Mouse (Mus musculus) MEL (cell line): ENCODE measurements around the gene Rtel1. TPM values are rescaled to one million over a fixed set of nuclear protein-coding genes. Genes with fewer than 3 reads are reported as not detected.

Experiments
- DNase-seq: peaks from one replicate; pipeline ENCODE4 v3.0.0; 2011; ENCODE audit warnings: low read depth, low spot score
- H3K27ac ChIP-seq: 2 replicates; pipeline ENCODE4 v1.5.1; 2012; ENCODE audit warnings: low read depth, mild to moderate bottlenecking, control low read depth, low read length, moderate library complexity; ENCODE audit not compliant: control insufficient read depth
- H3K27me3 ChIP-seq, 2 experiments: fragments of 150-350 bp in 1 of 2; sonication (generic) in 1 of 2; 2 replicates each; pipeline ENCODE4 v1.6.1; 2012; ENCODE audit warnings: low read length in 2 of 2, mild to moderate bottlenecking in 2 of 2, improper control_type of control experiment in 1 of 2, moderate library complexity in 1 of 2; ENCODE audit not compliant: insufficient read depth in 2 of 2, control insufficient read depth in 1 of 2
- H3K36me3 ChIP-seq, 2 experiments: 2 replicates each; pipeline ENCODE4 v1.6.1; 2012 to 2014; ENCODE audit warnings: low read length in 2 of 2, improper control_type of control experiment in 1 of 2, inconsistent platforms in 1 of 2, mild to moderate bottlenecking in 1 of 2; ENCODE audit not compliant: insufficient read depth in 2 of 2, control insufficient read depth in 1 of 2
- H3K4me1 ChIP-seq, 2 experiments: fragments of 150-350 bp in 1 of 2; sonication (generic) in 1 of 2; 2 replicates each; pipeline ENCODE4 v1.6.1; 2012; ENCODE audit warnings: low read length in 2 of 2, improper control_type of control experiment in 1 of 2, mild to moderate bottlenecking in 1 of 2; ENCODE audit not compliant: insufficient read depth in 2 of 2, control insufficient read depth in 1 of 2
- H3K4me3 ChIP-seq, 2 experiments: fragments of 150-350 bp in 1 of 2; sonication (generic) in 1 of 2; 2 replicates each; pipeline ENCODE4 v1.5.1; 2012; ENCODE audit warnings: low read depth in 2 of 2, low read length in 2 of 2, mild to moderate bottlenecking in 2 of 2, moderate library complexity in 2 of 2, control low read depth in 1 of 2, improper control_type of control experiment in 1 of 2; ENCODE audit not compliant: control insufficient read depth in 1 of 2, insufficient read depth in 1 of 2
- H3K79me2 ChIP-seq: 2 replicates; pipeline ENCODE4 v1.6.1; 2012; ENCODE audit warnings: mild to moderate bottlenecking, low read length, moderate library complexity; ENCODE audit not compliant: control insufficient read depth, poor library complexity, insufficient read depth
- H3K9ac ChIP-seq: 2 replicates; pipeline ENCODE4 v1.6.1; 2012; ENCODE audit warnings: low read depth, mild to moderate bottlenecking, control low read depth, low read length, moderate library complexity; ENCODE audit not compliant: control insufficient read depth, poor library complexity, severe bottlenecking
- H3K9me3 ChIP-seq: fragments of 150-350 bp; sonication (generic); replicated peaks from 2 replicates; pipeline ENCODE4 v1.6.1; 2012; ENCODE audit warnings: mild to moderate bottlenecking, low read length, improper control_type of control experiment, moderate library complexity; ENCODE audit not compliant: insufficient read depth
- CHD2 ChIP-seq: IDR thresholded peaks from 2 replicates; pipeline ENCODE4 v1.6.1; 2011; ENCODE audit warnings: low read length, improper control_type of control experiment
- CTCF ChIP-seq, 3 experiments: IDR thresholded peaks in 2 of 3; conservative IDR thresholded peaks in 1 of 3; 2 replicates each; pipeline ENCODE4 v1.5.1; 2011 to 2012; ENCODE audit warnings: low read length in 3 of 3, low read depth in 2 of 3, mild to moderate bottlenecking in 2 of 3, improper control_type of control experiment in 1 of 3, inconsistent platforms in 1 of 3, mixed read lengths in 1 of 3, moderate library complexity in 1 of 3; ENCODE audit not compliant: control insufficient read depth in 1 of 3, insufficient read depth in 1 of 3, poor library complexity in 1 of 3, severe bottlenecking in 1 of 3
- E2F4 ChIP-seq: IDR thresholded peaks from 2 replicates; pipeline ENCODE4 v1.6.1; 2011; ENCODE audit warnings: low read depth, low read length, improper control_type of control experiment, borderline replicate concordance
- ELF1 ChIP-seq: IDR thresholded peaks from 2 replicates; pipeline ENCODE4 v1.6.1; 2014; ENCODE audit warnings: low read depth, mild to moderate bottlenecking, inconsistent platforms, low read length, improper control_type of control experiment, moderate library complexity
- EP300 ChIP-seq, 2 experiments: IDR thresholded peaks; 2 replicates each; pipeline ENCODE4 v1.6.1; 2011; ENCODE audit warnings: improper control_type of control experiment in 2 of 2, low read length in 2 of 2, low read depth in 1 of 2, mild to moderate bottlenecking in 1 of 2
- GABPA ChIP-seq: IDR thresholded peaks from 2 replicates; pipeline ENCODE4 v1.6.1; 2012; ENCODE audit warnings: low read depth, mild to moderate bottlenecking, inconsistent platforms, low read length, improper control_type of control experiment, moderate library complexity
- KAT2A ChIP-seq: conservative IDR thresholded peaks from 2 replicates; pipeline ENCODE4 v1.6.1; 2012; ENCODE audit warnings: low read depth, low read length, improper control_type of control experiment, inconsistent platforms
- MAX ChIP-seq: IDR thresholded peaks from 2 replicates; pipeline ENCODE4 v1.6.1; 2011; ENCODE audit warnings: low read length, improper control_type of control experiment
- MAZ ChIP-seq: IDR thresholded peaks from 2 replicates; pipeline ENCODE4 v1.6.1; 2012; ENCODE audit warnings: low read depth, mild to moderate bottlenecking, inconsistent platforms, low read length, improper control_type of control experiment
- MYB ChIP-seq: IDR thresholded peaks from 2 replicates; pipeline ENCODE4 v1.6.1; 2011; ENCODE audit warnings: mild to moderate bottlenecking, low read depth, low read length, improper control_type of control experiment
- POLR2AphosphoS2 ChIP-seq: IDR thresholded peaks from 2 replicates; pipeline ENCODE4 v1.6.1; 2011; ENCODE audit warnings: low read length, improper control_type of control experiment
- RAD21 ChIP-seq: IDR thresholded peaks from 2 replicates; pipeline ENCODE4 v1.6.1; 2011; ENCODE audit warnings: mild to moderate bottlenecking, low read depth, low read length, improper control_type of control experiment
- RCOR1 ChIP-seq: IDR thresholded peaks from 2 replicates; pipeline ENCODE4 v1.6.1; 2012; ENCODE audit warnings: low read depth, mild to moderate bottlenecking, inconsistent platforms, low read length, improper control_type of control experiment
- SMC3 ChIP-seq: IDR thresholded peaks from 2 replicates; pipeline ENCODE4 v1.6.1; 2011; ENCODE audit warnings: low read depth, low read length, improper control_type of control experiment
- TBP ChIP-seq: IDR thresholded peaks from 2 replicates; pipeline ENCODE4 v1.8.0; 2011; ENCODE audit warnings: low read depth, low read length, improper control_type of control experiment
- TCF12 ChIP-seq: IDR thresholded peaks from 2 replicates; pipeline ENCODE4 v1.6.1; 2014; ENCODE audit warnings: low read depth, mild to moderate bottlenecking, inconsistent platforms, low read length, improper control_type of control experiment, moderate library complexity
- UBTF ChIP-seq: IDR thresholded peaks from 2 replicates; pipeline ENCODE4 v1.6.1; 2012; ENCODE audit warnings: low read depth, mild to moderate bottlenecking, inconsistent platforms, low read length, improper control_type of control experiment, moderate library complexity, borderline replicate concordance; ENCODE audit not compliant: insufficient read depth
- USF1 ChIP-seq: IDR thresholded peaks from 2 replicates; pipeline ENCODE4 v1.6.1; 2014; ENCODE audit warnings: low read depth, mild to moderate bottlenecking, inconsistent platforms, low read length, improper control_type of control experiment, moderate library complexity
- ZKSCAN1 ChIP-seq: IDR thresholded peaks from 2 replicates; pipeline ENCODE4 v1.6.1; 2012; ENCODE audit warnings: low read depth, mild to moderate bottlenecking, inconsistent platforms, low read length, improper control_type of control experiment, moderate library complexity
- polyA plus RNA-seq, 2 experiments: library from polyadenylated mRNA; stranded (reverse) in 1 of 2; unstranded in 1 of 2; fragments of >175 nt in 1 of 2; fragments of >200 nt in 1 of 2; gene quantifications; 2 replicates each; pipeline versions ENCODE4 v1.2.1 to v1.2.4; 2012; ENCODE audit warnings: low replicate concordance in 2 of 2, low read depth in 1 of 2; ENCODE audit not compliant: insufficient read length in 2 of 2, insufficient read depth in 1 of 2, missing spikeins in 1 of 2
- total RNA-seq: library from RNA; depleted of rRNA; stranded (reverse); fragments of 300-350 nt; gene quantifications from 2 replicates; pipeline ENCODE4 v1.2.3, GENCODE M21; 2012

Gene Rtel1
- total and polyA plus RNA-seq, 3 experiments, result 54.2 to 87.0 TPM; not detected in 1

DNA sequence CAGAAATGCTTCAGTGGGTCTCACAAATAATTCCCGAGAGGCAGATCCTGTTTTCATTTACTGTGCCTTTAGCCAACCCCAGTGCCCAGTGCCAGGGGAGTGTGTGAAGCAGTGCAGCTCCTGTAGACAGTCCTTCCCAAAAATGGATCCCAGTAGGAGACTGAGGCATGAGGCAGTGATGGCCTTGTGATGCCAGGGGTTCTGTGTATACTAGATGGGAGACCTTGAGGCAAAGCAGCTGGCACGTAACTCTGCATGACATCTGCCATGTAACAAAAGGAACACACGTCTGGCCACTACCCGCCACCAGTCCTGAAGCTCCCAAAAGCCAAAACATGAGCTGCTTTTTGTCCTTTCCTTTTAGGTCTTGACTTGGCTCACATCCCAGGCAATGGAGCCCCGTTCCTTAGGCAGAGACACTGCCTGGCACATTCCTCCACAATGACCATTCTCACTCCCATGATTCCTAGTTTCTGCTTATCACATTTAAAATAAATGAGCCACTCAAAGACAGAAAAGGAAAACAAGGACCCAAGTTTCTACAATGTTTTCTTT lies 77.7 kb downstream of the Rtel1 start:
- no peaks in the 10 kb centered on the region for H3K79me2 ChIP-seq
- TF ChIP-seq POLR2AphosphoS2, result no peak
- TF ChIP-seq MAX, result no peak
- no peak for TF ChIP-seq GABPA
- no peak for TF ChIP-seq RAD21
- TF ChIP-seq E2F4, result no peak
- no peak for TF ChIP-seq MYB
- no peak for TF ChIP-seq ELF1
- TF ChIP-seq USF1, result no peak
- TF ChIP-seq CTCF (IDR thresholded peaks at IDR 0.05 in 2 of 3, conservative IDR thresholded peaks at IDR 0.05 in 1 of 3; ENCODE audit: control insufficient read depth in 1 of 3, insufficient read depth in 1 of 3, low read depth in 2 of 3, low read length in 3 of 3, poor library complexity in 1 of 3, severe bottlenecking in 1 of 3), result no peak
- TF ChIP-seq CHD2, result no peak
- no peak for TF ChIP-seq MAZ
- TF ChIP-seq TBP, result no peak
- no peak for TF ChIP-seq TCF12
- TF ChIP-seq UBTF, result no peak
- TF ChIP-seq ZKSCAN1, result no peak
- no peak for TF ChIP-seq KAT2A
- TF ChIP-seq RCOR1, result no peak

GRCm38 (mm10) chr2:181401497-181401896 lies 82.0 kb downstream of the Rtel1 start:
- peak; percentile 43 for DNase-seq
- no peaks in the 10 kb centered on the region; a peak in 1 of 4 replicates for H3K36me3 ChIP-seq
- no peaks in the 10 kb centered on the region for H3K9me3 ChIP-seq
- no peaks in the 10 kb centered on the region; a peak in 2 of 4 replicates for H3K27me3 ChIP-seq
- no peak overlapping the region for H3K9ac ChIP-seq
- H3K4me3 ChIP-seq, result no peak overlapping the region
- H3K79me2 ChIP-seq, result no peaks in the 10 kb centered on the region
- no peak overlapping the region for H3K27ac ChIP-seq
- no peak for TF ChIP-seq SMC3
- TF ChIP-seq EP300 (IDR thresholded peaks at IDR 0.05; ENCODE audit: low read depth in 1 of 2, low read length in 2 of 2), result peak in 1 of 2 experiments; percentile 31; a peak in 1 of 4 replicates
- H3K4me1 ChIP-seq, result peaks cover 3 to 7% of the 10 kb centered on the region in 2 experiments; a peak in 2 of 4 replicates

More for the DNA sequence above, 77.7 kb downstream of the Rtel1 start:
- no peak overlapping the region for H3K9ac ChIP-seq
- H3K4me1 ChIP-seq, result peaks cover 3 to 7% of the 10 kb centered on the region in 2 experiments; a peak in 2 of 4 replicates
- H3K27ac ChIP-seq, result no peak overlapping the region
- no peak overlapping the region for H3K4me3 ChIP-seq
- no peaks in the 10 kb centered on the region; a peak in 1 of 4 replicates for H3K36me3 ChIP-seq
- H3K9me3 ChIP-seq, result no peaks in the 10 kb centered on the region
- no peak for DNase-seq
- no peaks in the 10 kb centered on the region; a peak in 2 of 4 replicates for H3K27me3 ChIP-seq
